Mouse (Mus musculus) splenic B cell, adult 2 months (primary cell): ENCODE data around the gene Saa2.
A peak's percentile ranks its signal among the peaks of the same experiment; 100 is the strongest.

Experiments
- DNase-seq: peaks from one replicate; pipeline ENCODE4 v3.0.0-alpha.2; 2011; ENCODE audit warnings: low read depth, low spot score
- H3K27me3 ChIP-seq: 2 replicates; pipeline ENCODE4 v1.6.1; 2012; ENCODE audit warnings: mild to moderate bottlenecking, low read length, moderate library complexity, mixed read lengths; ENCODE audit not compliant: control insufficient read depth, poor library complexity, insufficient read depth, severe bottlenecking
- H3K36me3 ChIP-seq: 2 replicates; pipeline ENCODE4 v1.6.1; 2012; ENCODE audit warnings: mild to moderate bottlenecking, low read length, moderate library complexity, mixed read lengths; ENCODE audit not compliant: control insufficient read depth, poor library complexity, insufficient read depth, severe bottlenecking

Saa2 gene

DNA sequence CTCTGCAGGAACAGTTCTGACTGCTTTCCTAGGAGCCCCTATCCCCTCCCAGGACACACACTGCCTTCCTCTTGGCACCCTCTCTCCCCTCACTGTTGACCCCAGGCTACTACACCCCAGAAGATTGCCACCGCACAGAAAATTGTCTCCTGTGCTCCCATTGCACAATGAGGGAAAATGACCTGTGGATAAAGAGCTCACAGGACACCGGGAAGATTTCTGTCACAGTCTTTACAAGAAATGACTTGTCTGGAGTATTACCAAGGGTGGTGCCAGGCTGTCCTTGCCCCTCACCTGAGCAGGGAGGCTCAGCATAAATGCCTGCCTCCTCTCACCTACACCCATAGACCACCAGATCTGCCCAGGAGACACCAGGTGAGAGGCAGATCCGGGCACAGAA, at the start of gene Saa2:
Saa2 (plus strand) TSS at position 301 of the 400 bp plus-strand sequence.
- DNase-seq = no peak
- Histone ChIP-seq H3K27me3 (no peaks in the 10 kb centered on the region), H3K36me3 (no peaks in the 10 kb centered on the region)

GRCm38 (mm10) chr7:46710390-46710844, 41.2 kb upstream of the Saa2 start, which contains the start of gene Saal1:
Saal1 (minus strand) TSS chr7:46710680.
- Histone ChIP-seq H3K27me3 (no peaks in the 10 kb centered on the region), H3K36me3 (no peaks in the 10 kb centered on the region)
- DNase-seq = peak; percentile 95

DNA sequence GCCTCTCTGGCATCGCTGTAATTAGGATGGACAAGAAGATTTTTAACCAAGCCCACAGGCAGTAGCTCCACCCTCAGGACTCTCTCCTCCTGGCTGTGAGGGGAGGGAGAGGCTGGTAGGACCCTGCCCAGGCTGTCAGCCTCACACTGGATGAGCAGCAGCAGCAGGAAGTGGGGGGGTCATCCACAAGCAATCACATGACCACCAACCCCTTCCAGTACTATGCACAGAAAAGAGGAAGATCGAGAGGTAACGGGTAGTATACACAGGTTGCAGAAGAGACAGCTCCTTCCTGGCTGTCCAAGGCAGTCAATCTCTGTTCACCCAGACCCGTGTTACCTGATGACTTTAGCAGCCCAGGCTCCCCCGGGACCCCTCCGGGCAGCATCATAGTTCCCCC, 39.3 kb upstream of the Saa2 start:
- peak; percentile 76 for DNase-seq
- H3K36me3 ChIP-seq = no peaks in the 10 kb centered on the region
- H3K27me3 ChIP-seq = no peaks in the 10 kb centered on the region

- peak; percentile 83 for DNase-seq
- Histone ChIP-seq H3K27me3 (no peaks in the 10 kb centered on the region), H3K36me3 (no peaks in the 10 kb centered on the region)
Measured at GRCm38 (mm10) chr7:46714518-46714917, 37.1 kb upstream of the Saa2 start.

DNA sequence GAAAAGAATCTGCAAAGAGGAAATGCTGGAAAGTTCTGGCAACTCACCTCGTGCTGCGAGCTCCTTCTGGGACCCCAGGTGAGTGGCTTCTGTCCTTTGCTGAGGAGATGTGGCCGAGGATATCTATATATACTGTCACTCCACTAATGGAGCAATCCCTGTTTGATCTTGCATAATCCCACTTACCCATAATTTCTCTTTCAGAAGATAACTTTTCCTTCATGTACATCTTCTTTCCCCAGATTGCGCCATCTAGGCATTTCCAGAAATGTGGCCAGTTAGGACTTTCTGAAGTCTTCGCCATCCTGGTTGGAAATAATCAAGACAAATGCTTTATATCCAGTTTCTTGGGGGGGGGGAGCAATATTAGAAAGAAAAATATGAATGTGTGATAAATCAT, 36.0 kb upstream of the Saa2 start, which contains the start of gene Saa3:
Saa3 (minus strand) TSS at position 101 of the 400 bp plus-strand sequence.
- no peak for DNase-seq
- Histone ChIP-seq H3K36me3 (no peaks in the 10 kb centered on the region), H3K27me3 (no peaks in the 10 kb centered on the region)

GRCm38 (mm10) chr7:46716897-46717296, 34.7 kb upstream of the Saa2 start:
- Histone ChIP-seq H3K27me3 (no peaks in the 10 kb centered on the region), H3K36me3 (no peaks in the 10 kb centered on the region)
- DNase-seq = no peak

GRCm38 (mm10) chr7:46718591-46719270, 32.9 kb upstream of the Saa2 start:
- H3K36me3 ChIP-seq = no peaks in the 10 kb centered on the region
- no peak for DNase-seq
- no peaks in the 10 kb centered on the region for H3K27me3 ChIP-seq

GRCm38 (mm10) chr7:46719526-46719925, 32.1 kb upstream of the Saa2 start:
- no peak for DNase-seq
- no peaks in the 10 kb centered on the region for H3K27me3 ChIP-seq
- H3K36me3 ChIP-seq = no peaks in the 10 kb centered on the region

DNA sequence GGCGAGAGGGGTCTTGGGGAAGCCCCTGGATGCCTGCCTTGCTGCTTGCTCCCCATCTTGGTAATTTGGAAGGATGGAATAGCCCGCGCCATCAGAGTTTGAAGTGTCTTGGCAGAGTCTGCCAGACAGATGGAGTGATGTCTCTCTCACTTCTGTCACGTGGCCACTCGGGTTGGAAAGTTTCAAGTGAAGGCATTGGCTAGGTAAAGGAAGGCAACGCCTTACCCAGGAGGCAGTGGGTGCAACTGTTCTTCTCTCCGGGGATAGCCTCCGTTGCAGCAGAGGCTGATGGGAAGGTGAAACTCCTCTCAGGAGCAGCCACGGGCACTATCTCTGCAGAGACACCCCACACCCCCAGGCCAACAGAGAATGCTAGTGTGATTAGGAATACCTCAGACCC, 31.1 kb upstream of the Saa2 start:
- H3K36me3 ChIP-seq = no peaks in the 10 kb centered on the region
- DNase-seq = no peak
- H3K27me3 ChIP-seq = no peaks in the 10 kb centered on the region

DNA sequence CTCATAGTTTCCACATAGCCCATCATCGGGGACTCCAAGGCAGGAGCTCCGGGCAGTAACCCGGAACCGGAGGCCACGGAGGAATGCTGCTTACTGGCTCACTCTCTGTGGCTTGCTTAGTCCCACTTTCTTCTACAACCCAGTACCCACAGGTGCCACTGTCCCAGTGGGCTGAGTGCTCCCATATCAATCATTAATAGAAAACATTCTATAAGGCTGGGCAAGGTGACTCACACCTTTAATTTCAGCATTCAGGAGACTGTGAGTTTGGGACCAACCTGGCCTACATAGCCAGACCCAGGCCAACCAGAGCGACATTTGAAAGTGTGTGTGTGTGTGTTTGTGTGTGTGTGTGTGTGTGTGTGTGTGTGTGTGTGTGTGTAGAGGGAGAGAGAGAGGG, 28.2 kb upstream of the Saa2 start:
- Histone ChIP-seq H3K36me3 (no peaks in the 10 kb centered on the region), H3K27me3 (no peaks in the 10 kb centered on the region)
- DNase-seq = no peak

- Histone ChIP-seq H3K27me3 (no peaks in the 10 kb centered on the region), H3K36me3 (no peaks in the 10 kb centered on the region)
- DNase-seq = no peak
Measured at GRCm38 (mm10) chr7:46723849-46724248, 27.7 kb upstream of the Saa2 start.

- no peaks in the 10 kb centered on the region for H3K27me3 ChIP-seq
- no peak for DNase-seq
- H3K36me3 ChIP-seq = no peaks in the 10 kb centered on the region
Measured at GRCm38 (mm10) chr7:46724396-46724795, 27.2 kb upstream of the Saa2 start.

DNA sequence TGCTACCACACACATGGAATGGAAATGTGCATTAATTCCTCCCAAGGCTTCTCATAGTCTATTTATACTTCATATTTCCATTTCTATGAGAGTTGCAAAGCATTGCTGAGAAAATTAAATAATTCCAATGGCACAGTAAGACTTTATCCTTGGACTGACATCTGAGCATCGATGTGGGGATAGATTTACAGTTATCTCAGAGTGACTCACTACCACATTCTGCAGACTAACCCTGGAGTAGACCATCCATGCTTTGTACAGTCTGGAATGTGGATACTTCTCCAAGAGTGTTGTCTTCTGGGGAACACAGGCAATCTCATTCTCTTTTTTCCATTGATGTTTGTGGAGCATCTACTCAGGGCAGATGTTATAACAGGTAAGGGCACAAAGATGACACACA, 24.0 kb upstream of the Saa2 start:
- H3K36me3 ChIP-seq = no peaks in the 10 kb centered on the region
- no peak for DNase-seq
- H3K27me3 ChIP-seq = no peaks in the 10 kb centered on the region

- no peaks in the 10 kb centered on the region for H3K27me3 ChIP-seq
- no peak for DNase-seq
- no peaks in the 10 kb centered on the region for H3K36me3 ChIP-seq
Measured at GRCm38 (mm10) chr7:46732458-46732857, 19.1 kb upstream of the Saa2 start, which contains the start of gene Saa4. Saa4 (minus strand) TSS chr7:46732603.

DNA sequence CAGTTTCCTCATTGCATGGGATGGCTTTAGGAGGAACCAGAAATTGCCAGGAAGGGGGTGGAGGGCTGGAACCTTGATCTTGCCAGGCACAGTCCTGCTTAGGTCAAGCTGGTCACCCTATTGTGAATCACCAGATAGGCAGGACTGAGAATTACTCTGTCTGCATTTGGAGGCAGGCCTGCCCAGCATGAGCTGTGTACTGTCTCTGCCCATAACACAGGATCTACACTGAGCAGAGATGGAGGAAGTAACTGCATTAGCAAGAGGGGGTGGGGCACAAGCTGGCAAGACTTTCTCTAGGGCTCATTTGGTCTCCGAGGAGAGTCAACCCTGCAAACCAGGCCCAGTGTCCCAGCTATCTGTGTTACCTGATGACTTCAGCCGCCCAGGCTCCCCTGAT, 16.6 kb upstream of the Saa2 start:
- DNase-seq = no peak
- no peaks in the 10 kb centered on the region; the same call in 1 of the 2 replicates for H3K27me3 ChIP-seq
- no peaks in the 10 kb centered on the region for H3K36me3 ChIP-seq
